Mouse (Mus musculus): ENCODE data around the gene Tlx3. TPM values are rescaled to one million over a fixed set of nuclear protein-coding genes. Genes with fewer than 3 reads are reported as not detected.

The Tlx3 gene
- 11.9 and 17.9 TPM in 2 replicates for polyA plus RNA-seq (2016; fragmentation: Nextera tagmentation; extraction: Ambion mirVana)

GRCm38 (mm10) chr11:33203383-33204328, at the start of gene Tlx3:
Tlx3 (minus strand) TSS chr11:33203589.
- Histone ChIP-seq H3K27me3 (ENCODE audit: insufficient read depth, poor library complexity, severe bottlenecking) (peaks cover 100% of the 10 kb centered on the region), H3K27ac (peak within 1 kb of the TSS; percentile 80), H3K36me3 (no peaks in the 10 kb centered on the region), H3K4me1 (replicated peaks) (peaks cover 64% of the 10 kb centered on the region), H3K4me3 (peak within 1 kb of the TSS; percentile 53), H3K9me3 (no peaks in the 10 kb centered on the region)
- DNase-seq (ENCODE audit: low spot score), result peak; percentile 79
- under 1% methylated on average over 81 of the region's 81 CpGs for WGBS

DNA sequence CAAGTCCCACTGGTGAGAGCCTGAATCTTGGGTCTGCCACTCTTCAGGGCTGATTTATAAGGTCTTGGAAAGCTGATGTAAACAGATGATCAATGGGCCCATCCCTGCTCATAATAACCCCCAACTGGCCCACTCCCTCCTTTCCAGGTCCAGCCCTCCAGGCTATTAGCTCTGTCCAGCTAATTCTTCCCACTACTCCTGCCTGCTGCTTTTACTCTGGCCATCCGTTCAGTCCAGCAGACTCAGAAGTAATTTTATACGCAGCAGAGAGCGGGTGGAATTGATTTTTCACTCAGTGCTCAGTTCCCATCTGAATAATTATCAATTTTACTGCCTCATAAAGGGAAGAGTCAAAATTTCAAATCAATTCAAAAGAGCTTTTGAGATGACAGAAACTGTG, 36.9 kb upstream of the Tlx3 start:
- Histone ChIP-seq H3K4me1 (replicated peaks) (no peaks in the 10 kb centered on the region), H3K27me3 (ENCODE audit: insufficient read depth, poor library complexity, severe bottlenecking) (no peaks in the 10 kb centered on the region), H3K36me3 (no peaks in the 10 kb centered on the region), H3K4me3 (no peak overlapping the region), H3K27ac (no peak overlapping the region), H3K9me3 (no peaks in the 10 kb centered on the region)
- no peak for DNase-seq (ENCODE audit: low spot score)
- WGBS, result 75% methylated on average over 3 of the region's 3 CpGs

- DNase-seq (ENCODE audit: low spot score), result peak; percentile 28
- WGBS, result 51% methylated on average over 3 of the region's 3 CpGs
Measured at GRCm38 (mm10) chr11:33234134-33234533, 30.7 kb upstream of the Tlx3 start.

GRCm38 (mm10) chr11:33232056-33232455, 28.7 kb upstream of the Tlx3 start:
- H3K4me1 ChIP-seq (replicated peaks), result peaks cover 13% of the 10 kb centered on the region
- no peaks in the 10 kb centered on the region; the same call in 1 of the 2 replicates for H3K27me3 ChIP-seq (ENCODE audit: insufficient read depth, poor library complexity, severe bottlenecking)
- WGBS, result 61% methylated on average over 5 of the region's 5 CpGs
- H3K36me3 ChIP-seq, result no peaks in the 10 kb centered on the region
- H3K27ac ChIP-seq, result no peak overlapping the region
- no peak for DNase-seq (ENCODE audit: low spot score)
- H3K9me3 ChIP-seq, result no peaks in the 10 kb centered on the region
- no peak overlapping the region for H3K4me3 ChIP-seq

More at GRCm38 (mm10) chr11:33234134-33234533, 30.7 kb upstream of the Tlx3 start:
- H3K27me3 ChIP-seq (ENCODE audit: insufficient read depth, poor library complexity, severe bottlenecking), result no peaks in the 10 kb centered on the region; the same call in 1 of the 2 replicates
- H3K36me3 ChIP-seq, result no peaks in the 10 kb centered on the region
- no peaks in the 10 kb centered on the region for H3K9me3 ChIP-seq
- peaks cover 13% of the 10 kb centered on the region for H3K4me1 ChIP-seq (replicated peaks)
- H3K27ac ChIP-seq, result no peak overlapping the region
- no peak overlapping the region for H3K4me3 ChIP-seq

DNA sequence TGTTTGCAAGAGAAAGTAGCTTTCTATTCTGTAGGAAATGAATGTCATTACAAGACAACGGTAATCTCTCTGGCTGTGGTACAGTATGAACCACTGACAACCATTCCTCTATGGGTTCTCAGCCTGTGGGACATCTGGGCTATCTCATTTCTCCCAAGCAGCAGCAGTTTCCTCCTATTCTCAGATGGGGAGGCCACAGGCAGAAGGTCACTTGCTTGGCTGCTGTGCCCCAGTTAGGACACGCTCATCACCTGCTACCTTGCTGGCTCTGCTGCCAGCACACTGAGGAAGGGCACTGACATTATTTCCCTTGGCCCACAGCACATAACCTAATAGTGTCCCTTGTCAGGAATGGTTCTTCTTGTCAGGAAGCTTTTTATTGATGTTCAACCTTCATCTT, 24.8 kb upstream of the Tlx3 start:
- Histone ChIP-seq H3K9me3 (no peaks in the 10 kb centered on the region), H3K27ac (no peak overlapping the region), H3K4me3 (no peak overlapping the region), H3K36me3 (no peaks in the 10 kb centered on the region), H3K4me1 (replicated peaks) (peaks cover 21% of the 10 kb centered on the region), H3K27me3 (ENCODE audit: insufficient read depth, poor library complexity, severe bottlenecking) (no peaks in the 10 kb centered on the region; the same call in 1 of the 2 replicates)
- DNase-seq (ENCODE audit: low spot score), result no peak
- 94% methylated on average over 2 of the region's 2 CpGs for WGBS

- H3K36me3 ChIP-seq, result no peaks in the 10 kb centered on the region
- no peaks in the 10 kb centered on the region for H3K27me3 ChIP-seq (ENCODE audit: insufficient read depth, poor library complexity, severe bottlenecking)
- 70% methylated on average over 8 of the region's 8 CpGs for WGBS
- no peaks in the 10 kb centered on the region for H3K9me3 ChIP-seq
- H3K27ac ChIP-seq, result no peak overlapping the region
- peak; percentile 17 for DNase-seq (ENCODE audit: low spot score)
- H3K4me3 ChIP-seq, result no peak overlapping the region
- H3K4me1 ChIP-seq (replicated peaks), result peaks cover 29% of the 10 kb centered on the region
Measured at GRCm38 (mm10) chr11:33226516-33226915, 23.1 kb upstream of the Tlx3 start.

GRCm38 (mm10) chr11:33221566-33222365, 18.4 kb upstream of the Tlx3 start:
- DNase-seq (ENCODE audit: low spot score), result no peak
- H3K4me3 ChIP-seq, result no peak overlapping the region
- peak overlapping the region; percentile 50; the same call in 1 of the 2 replicates for H3K27ac ChIP-seq
- 68% methylated on average over 11 of the region's 11 CpGs for WGBS
- H3K36me3 ChIP-seq, result no peaks in the 10 kb centered on the region
- peaks cover 30% of the 10 kb centered on the region for H3K4me1 ChIP-seq (replicated peaks)
- H3K9me3 ChIP-seq, result no peaks in the 10 kb centered on the region
- no peaks in the 10 kb centered on the region for H3K27me3 ChIP-seq (ENCODE audit: insufficient read depth, poor library complexity, severe bottlenecking)

DNA sequence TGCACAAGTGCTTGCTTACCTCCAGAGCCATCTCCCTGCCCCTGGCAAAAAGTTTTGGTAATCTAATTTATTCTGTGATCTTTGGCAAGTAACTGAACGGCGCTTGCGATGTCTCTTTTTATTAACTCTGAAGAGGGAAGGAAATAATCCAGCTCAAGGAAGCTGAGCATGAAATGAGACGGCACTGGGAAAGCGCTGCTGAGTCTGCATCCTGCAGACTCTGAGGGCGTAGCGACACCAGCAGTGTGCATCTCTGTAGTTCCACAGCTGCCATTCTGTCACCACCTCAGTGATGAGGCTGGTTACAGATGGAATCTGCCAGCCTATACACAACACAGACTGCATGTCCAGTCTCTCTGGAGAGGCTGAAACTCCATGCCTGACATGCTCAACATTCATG, 17.4 kb upstream of the Tlx3 start:
- Histone ChIP-seq H3K4me3 (no peak overlapping the region), H3K36me3 (no peaks in the 10 kb centered on the region), H3K27ac (no peak overlapping the region), H3K4me1 (replicated peaks) (peaks cover 20% of the 10 kb centered on the region), H3K27me3 (ENCODE audit: insufficient read depth, poor library complexity, severe bottlenecking) (no peaks in the 10 kb centered on the region), H3K9me3 (no peaks in the 10 kb centered on the region)
- DNase-seq (ENCODE audit: low spot score), result no peak
- 89% methylated on average over 7 of the region's 7 CpGs for WGBS

DNA sequence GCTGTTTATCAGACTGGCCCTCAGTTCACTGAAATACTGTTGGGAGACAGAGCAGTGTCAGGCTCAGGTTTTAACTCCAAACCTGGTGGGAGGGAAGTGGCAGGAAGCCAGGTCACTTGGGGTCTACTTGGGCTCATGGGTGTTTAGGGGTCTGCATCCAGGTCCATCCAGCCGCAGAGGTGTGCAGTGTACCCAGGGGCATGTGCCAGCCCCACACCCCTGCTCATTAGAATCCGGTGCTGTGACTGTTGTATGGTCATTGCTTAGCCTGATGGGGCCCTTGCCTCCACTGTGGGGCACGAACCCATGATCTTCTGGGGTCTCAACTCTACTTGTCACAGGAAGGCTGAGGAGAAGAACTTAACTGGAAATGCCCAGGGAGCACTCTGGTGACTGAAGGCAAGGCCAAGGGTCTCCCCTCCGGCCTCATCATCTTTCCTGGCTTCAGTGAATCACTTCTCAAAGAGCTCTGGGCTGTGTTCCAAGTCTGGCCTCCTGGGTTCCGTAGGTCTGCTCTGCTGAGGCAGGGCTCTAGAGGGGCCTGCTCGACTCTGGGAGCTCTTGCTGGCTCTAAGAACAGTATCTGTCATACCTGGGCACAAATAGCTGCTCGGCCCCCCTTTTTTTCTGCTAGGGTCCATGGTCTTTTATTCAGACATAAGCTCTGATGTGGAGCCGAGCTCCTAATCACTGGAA, 14.1 kb upstream of the Tlx3 start:
- H3K36me3 ChIP-seq, result no peaks in the 10 kb centered on the region
- H3K27ac ChIP-seq, result no peak overlapping the region
- no peak overlapping the region for H3K4me3 ChIP-seq
- H3K4me1 ChIP-seq (replicated peaks), result peaks cover 10% of the 10 kb centered on the region; the same call in 1 of the 2 replicates
- no peaks in the 10 kb centered on the region for H3K27me3 ChIP-seq (ENCODE audit: insufficient read depth, poor library complexity, severe bottlenecking)
- WGBS, result 89% methylated on average over 8 of the region's 8 CpGs
- DNase-seq (ENCODE audit: low spot score), result no peak
- no peaks in the 10 kb centered on the region for H3K9me3 ChIP-seq

GRCm38 (mm10) chr11:33207411-33207810, 4.0 kb upstream of the Tlx3 start:
- Histone ChIP-seq H3K27me3 (ENCODE audit: insufficient read depth, poor library complexity, severe bottlenecking) (peaks cover 75% of the 10 kb centered on the region), H3K4me3 (no peak overlapping the region), H3K36me3 (no peaks in the 10 kb centered on the region), H3K4me1 (replicated peaks) (peaks cover 33% of the 10 kb centered on the region), H3K27ac (no peak overlapping the region), H3K9me3 (no peaks in the 10 kb centered on the region)
- WGBS, result 82% methylated on average over 2 of the region's 2 CpGs
- no peak for DNase-seq (ENCODE audit: low spot score)

DNA sequence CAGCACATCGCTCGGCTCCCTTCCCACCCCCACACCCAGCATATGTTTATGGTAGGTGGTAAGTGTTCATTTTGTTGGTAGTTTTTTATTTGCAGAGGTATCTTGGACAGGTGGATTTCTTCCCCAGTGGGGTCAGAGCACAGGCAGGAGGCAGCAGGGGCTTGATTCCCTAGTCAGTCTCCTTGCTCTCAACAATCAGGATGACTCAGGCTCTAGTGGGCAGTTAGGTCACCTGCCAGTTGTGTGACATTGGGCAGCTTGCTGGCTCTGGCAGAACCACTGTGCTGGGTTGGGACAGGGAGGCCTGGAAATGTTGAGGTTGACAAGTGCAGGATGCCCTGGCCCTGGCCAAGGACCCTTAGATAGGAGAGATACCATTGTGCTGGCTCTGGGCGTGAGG, 1.6 kb upstream of the Tlx3 start:
- Histone ChIP-seq H3K9me3 (no peaks in the 10 kb centered on the region), H3K27me3 (ENCODE audit: insufficient read depth, poor library complexity, severe bottlenecking) (peaks cover 98% of the 10 kb centered on the region), H3K4me1 (replicated peaks) (peaks cover 57% of the 10 kb centered on the region), H3K27ac (no peak overlapping the region), H3K36me3 (no peaks in the 10 kb centered on the region), H3K4me3 (peak overlapping the region; percentile 53)
- DNase-seq (ENCODE audit: low spot score), result peak; percentile 51
- 14% methylated on average over 3 of the region's 3 CpGs for WGBS

DNA sequence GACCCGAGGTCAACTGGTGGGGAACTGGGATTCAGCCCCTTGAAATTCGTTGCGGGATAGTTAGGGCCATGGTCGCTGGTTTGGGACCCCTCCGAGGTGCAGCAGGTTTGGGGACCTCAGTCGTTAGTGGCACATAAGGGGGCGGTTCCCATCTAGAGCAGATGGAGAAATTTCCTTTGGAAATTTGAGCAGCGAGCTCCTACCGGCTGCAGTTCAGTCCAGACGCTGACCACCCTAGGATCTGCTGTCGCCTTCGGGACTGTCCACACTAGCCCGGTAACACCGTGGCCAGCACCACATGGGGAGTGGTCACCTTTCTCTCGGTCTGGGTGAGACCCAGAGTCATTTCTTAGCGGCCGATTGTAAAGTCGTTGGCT, 928 bp upstream of the Tlx3 start:
- peak; percentile 56 for DNase-seq (ENCODE audit: low spot score)
- peak overlapping the region; percentile 46 for H3K27ac ChIP-seq

More for the DNA sequence above, 928 bp upstream of the Tlx3 start:
- Histone ChIP-seq H3K36me3 (no peaks in the 10 kb centered on the region), H3K27me3 (ENCODE audit: insufficient read depth, poor library complexity, severe bottlenecking) (peaks cover 98% of the 10 kb centered on the region), H3K4me3 (peak overlapping the region; percentile 53), H3K9me3 (no peaks in the 10 kb centered on the region), H3K4me1 (replicated peaks) (peaks cover 61% of the 10 kb centered on the region)
- under 1% methylated on average over 18 of the region's 18 CpGs for WGBS

Measured in hindbrain, embryonic 10.5 days (tissue).